Mouse (Mus musculus): ENCODE measurements around the gene Nr6a1. TPM values are rescaled to one million over a fixed set of nuclear protein-coding genes. Genes with fewer than 3 reads are reported as not detected.
A peak's percentile ranks its signal among the peaks of the same experiment; 100 is the strongest.

Nr6a1 gene
- total and polyA plus RNA-seq, 3 experiments: 5.6 to 6.1 (median 5.8) TPM

DNA sequence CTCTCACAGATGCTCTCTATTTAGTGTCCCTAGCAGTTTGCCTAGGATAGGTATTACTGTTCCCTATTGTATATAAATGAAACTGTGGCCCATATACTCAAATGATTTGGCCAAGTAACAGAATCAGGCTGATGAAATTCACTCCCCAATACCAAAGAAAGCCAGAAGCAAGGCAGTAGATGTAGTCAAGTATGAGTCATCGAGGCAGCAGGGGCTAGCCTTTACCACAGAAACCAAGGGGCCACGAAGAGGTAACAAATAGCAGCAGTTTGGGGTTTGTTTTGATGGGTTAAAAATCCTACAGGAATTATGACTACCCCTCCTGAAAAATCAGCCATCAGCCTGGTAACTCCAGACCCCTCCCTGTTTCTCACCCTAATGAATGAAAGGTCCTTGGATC, 147.5 kb downstream of the Nr6a1 start:
- in situ Hi-C loops (cut with MboI; ENCODE audit: low pct_ligation_motif_present, low pct_unique_long_range_greater_than_20kb, low sequenced_read_pairs): no loop called here
- DNase-seq (ENCODE audit: extremely low read depth): peak; percentile 20
- no peak overlapping the region for H3K27ac ChIP-seq (ENCODE audit: insufficient read depth, low read depth)
- no peak overlapping the region for H3K9ac ChIP-seq (ENCODE audit: insufficient read depth, low read depth)
- dilution Hi-C loops (cut with MboI; ENCODE audit: extremely low pct_ligation_motif_present, extremely low pct_unique_long_range_greater_than_20kb, low sequenced_read_pairs): no loop called here
- no peaks in the 10 kb centered on the region for H3K36me3 ChIP-seq (replicated peaks in 1 of 2; ENCODE audit: control insufficient read depth in 1 of 2, insufficient read depth in 1 of 2, low read length in 1 of 2)
- no peaks in the 10 kb centered on the region for H3K9me3 ChIP-seq (replicated peaks; ENCODE audit: low read length)
- H3K4me1 ChIP-seq (ENCODE audit: control insufficient read depth in 1 of 2, insufficient read depth in 2 of 2): peaks cover 2 to 21% of the 10 kb centered on the region in 2 experiments; a peak in 3 of 4 replicates
- no peak overlapping the region for H3K4me3 ChIP-seq (replicated peaks in 1 of 3; ENCODE audit: low read depth in 2 of 3, low read length in 2 of 3, poor library complexity in 1 of 3)
- no peak for TF ChIP-seq RCOR1 (conservative IDR thresholded peaks at IDR 0.05; ENCODE audit: low read depth, low read length)
- TF ChIP-seq SIN3A (IDR thresholded peaks at IDR 0.05; ENCODE audit: low read length): no peak
- no peak for TF ChIP-seq JUN (IDR thresholded peaks at IDR 0.05; ENCODE audit: insufficient read depth, low read depth, low read length)
- TF ChIP-seq PAX5 (IDR thresholded peaks at IDR 0.05; ENCODE audit: low read length): no peak
- no peak for TF ChIP-seq UBTF (IDR thresholded peaks at IDR 0.05; ENCODE audit: low read depth, low read length)
- no peak for TF ChIP-seq IRF4 (IDR thresholded peaks at IDR 0.05; ENCODE audit: low read depth, low read length)
- no peak for TF ChIP-seq CTCF (conservative IDR thresholded peaks at IDR 0.05 in 1 of 2, IDR thresholded peaks at IDR 0.05 in 1 of 2; ENCODE audit: low read depth in 2 of 2, low read length in 2 of 2)
- no peak for TF ChIP-seq TCF12 (IDR thresholded peaks at IDR 0.05; ENCODE audit: low read depth, low read length)
- TF ChIP-seq MXI1 (IDR thresholded peaks at IDR 0.05; ENCODE audit: low read depth, low read length): no peak
- no peak for TF ChIP-seq HCFC1 (IDR thresholded peaks at IDR 0.05; ENCODE audit: low read depth, low read length)
- TF ChIP-seq USF1 (IDR thresholded peaks at IDR 0.05; ENCODE audit: low read depth, low read length): no peak
- no peak for TF ChIP-seq EP300 (IDR thresholded peaks at IDR 0.05; ENCODE audit: low read length)
- no peak for TF ChIP-seq NELFE (IDR thresholded peaks at IDR 0.05; ENCODE audit: low read depth, low read length)
- TF ChIP-seq SMC3 (IDR thresholded peaks at IDR 0.05; ENCODE audit: low read depth, low read length): no peak
- TF ChIP-seq MEF2A (IDR thresholded peaks at IDR 0.05; ENCODE audit: borderline replicate concordance, low read depth, low read length): no peak
- TF ChIP-seq CHD1 (IDR thresholded peaks at IDR 0.05; ENCODE audit: low read depth, low read length): no peak
- no peak for TF ChIP-seq CHD2 (IDR thresholded peaks at IDR 0.05; ENCODE audit: low read length)
- TF ChIP-seq POLR2AphosphoS2 (IDR thresholded peaks at IDR 0.05; ENCODE audit: low read depth, low read length): no peak
- H3K79me2 ChIP-seq (replicated peaks; ENCODE audit: control insufficient read depth, extremely low read depth, insufficient read depth, poor library complexity, severe bottlenecking): no peaks in the 10 kb centered on the region
- no peaks in the 10 kb centered on the region for H3K27me3 ChIP-seq (replicated peaks)
- no peak overlapping the region for H3K4me2 ChIP-seq (ENCODE audit: insufficient read depth, low read depth, poor library complexity, severe bottlenecking)

DNA sequence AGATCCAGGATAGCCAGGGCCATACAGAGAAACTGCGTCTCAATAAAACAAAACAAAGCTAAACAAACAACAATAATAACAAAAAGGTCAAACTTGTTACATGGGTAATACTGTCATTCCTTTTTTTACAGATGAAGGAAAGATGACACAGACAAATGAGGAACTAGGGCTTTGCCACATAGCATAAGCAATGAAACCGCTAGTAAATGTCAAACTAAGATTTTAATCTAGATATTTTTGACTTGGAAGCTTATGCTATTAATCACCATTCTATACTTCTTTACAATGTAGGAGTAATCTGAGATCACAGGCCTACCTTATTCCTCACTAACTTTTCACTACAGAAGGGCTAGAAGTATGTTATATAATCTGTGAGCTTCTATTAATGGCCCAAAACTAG, 150.2 kb downstream of the Nr6a1 start:
- dilution Hi-C loops (cut with MboI; ENCODE audit: extremely low pct_ligation_motif_present, extremely low pct_unique_long_range_greater_than_20kb, low sequenced_read_pairs): no loop called here
- Histone ChIP-seq H3K4me1 (ENCODE audit: control insufficient read depth in 1 of 2, insufficient read depth in 2 of 2) (peaks cover 2 to 15% of the 10 kb centered on the region in 2 experiments; a peak in 3 of 4 replicates), H3K9me3 (replicated peaks; ENCODE audit: low read length) (no peaks in the 10 kb centered on the region), H3K27me3 (replicated peaks) (no peaks in the 10 kb centered on the region), H3K9ac (ENCODE audit: insufficient read depth, low read depth) (no peak overlapping the region), H3K79me2 (replicated peaks; ENCODE audit: control insufficient read depth, extremely low read depth, insufficient read depth, poor library complexity, severe bottlenecking) (no peaks in the 10 kb centered on the region), H3K4me3 (replicated peaks in 1 of 3; ENCODE audit: low read depth in 2 of 3, low read length in 2 of 3, poor library complexity in 1 of 3) (no peak overlapping the region), H3K27ac (ENCODE audit: insufficient read depth, low read depth) (no peak overlapping the region), H3K4me2 (ENCODE audit: insufficient read depth, low read depth, poor library complexity, severe bottlenecking) (no peak overlapping the region), H3K36me3 (replicated peaks in 1 of 2; ENCODE audit: control insufficient read depth in 1 of 2, insufficient read depth in 1 of 2, low read length in 1 of 2) (no peaks in the 10 kb centered on the region)
- DNase-seq (ENCODE audit: extremely low read depth): no peak
- TF ChIP-seq ZC3H11A (IDR thresholded peaks at IDR 0.05; ENCODE audit: low read depth, low read length): no peak
- no peak for TF ChIP-seq ZNF384 (IDR thresholded peaks at IDR 0.05; ENCODE audit: low read depth, low read length)
- TF ChIP-seq USF2 (conservative IDR thresholded peaks at IDR 0.05; ENCODE audit: low read depth, low read length): no peak
- TF ChIP-seq ZMIZ1 (IDR thresholded peaks at IDR 0.05; ENCODE audit: low read depth, low read length): no peak
- no peak for TF ChIP-seq MAFK (IDR thresholded peaks at IDR 0.05; ENCODE audit: insufficient replicate concordance, low read length)
- no peak for TF ChIP-seq MXI1 (IDR thresholded peaks at IDR 0.05; ENCODE audit: low read depth, low read length)
- no peak for TF ChIP-seq JUN (IDR thresholded peaks at IDR 0.05; ENCODE audit: insufficient read depth, low read depth, low read length)
- TF ChIP-seq GABPA (IDR thresholded peaks at IDR 0.05; ENCODE audit: insufficient replicate concordance, low read depth, low read length): no peak
- TF ChIP-seq ZKSCAN1 (IDR thresholded peaks at IDR 0.05; ENCODE audit: borderline replicate concordance, low read depth, low read length): no peak
- no peak for TF ChIP-seq UBTF (IDR thresholded peaks at IDR 0.05; ENCODE audit: low read depth, low read length)
- no peak for TF ChIP-seq SIN3A (IDR thresholded peaks at IDR 0.05; ENCODE audit: low read length)
- no peak for TF ChIP-seq KAT2A (IDR thresholded peaks at IDR 0.05; ENCODE audit: insufficient replicate concordance, low read length)
- in situ Hi-C loops (cut with MboI; ENCODE audit: low pct_ligation_motif_present, low pct_unique_long_range_greater_than_20kb, low sequenced_read_pairs): no loop called here
